Mouse (Mus musculus) lung, postnatal 0 days (tissue): Measurements from ENCODE around the gene Lrg1.

ENCODE experiments used
- CTCF ChIP-seq: IDR thresholded peaks from 2 replicates; pipeline ENCODE4 v1.5.1; 2016; ENCODE audit warnings: antibody characterized with exemption, mild to moderate bottlenecking
- EP300 ChIP-seq: IDR thresholded peaks from 2 replicates; pipeline ENCODE4 v1.6.1; 2016; ENCODE audit warnings: antibody characterized with exemption, mild to moderate bottlenecking, control low read depth

DNA sequence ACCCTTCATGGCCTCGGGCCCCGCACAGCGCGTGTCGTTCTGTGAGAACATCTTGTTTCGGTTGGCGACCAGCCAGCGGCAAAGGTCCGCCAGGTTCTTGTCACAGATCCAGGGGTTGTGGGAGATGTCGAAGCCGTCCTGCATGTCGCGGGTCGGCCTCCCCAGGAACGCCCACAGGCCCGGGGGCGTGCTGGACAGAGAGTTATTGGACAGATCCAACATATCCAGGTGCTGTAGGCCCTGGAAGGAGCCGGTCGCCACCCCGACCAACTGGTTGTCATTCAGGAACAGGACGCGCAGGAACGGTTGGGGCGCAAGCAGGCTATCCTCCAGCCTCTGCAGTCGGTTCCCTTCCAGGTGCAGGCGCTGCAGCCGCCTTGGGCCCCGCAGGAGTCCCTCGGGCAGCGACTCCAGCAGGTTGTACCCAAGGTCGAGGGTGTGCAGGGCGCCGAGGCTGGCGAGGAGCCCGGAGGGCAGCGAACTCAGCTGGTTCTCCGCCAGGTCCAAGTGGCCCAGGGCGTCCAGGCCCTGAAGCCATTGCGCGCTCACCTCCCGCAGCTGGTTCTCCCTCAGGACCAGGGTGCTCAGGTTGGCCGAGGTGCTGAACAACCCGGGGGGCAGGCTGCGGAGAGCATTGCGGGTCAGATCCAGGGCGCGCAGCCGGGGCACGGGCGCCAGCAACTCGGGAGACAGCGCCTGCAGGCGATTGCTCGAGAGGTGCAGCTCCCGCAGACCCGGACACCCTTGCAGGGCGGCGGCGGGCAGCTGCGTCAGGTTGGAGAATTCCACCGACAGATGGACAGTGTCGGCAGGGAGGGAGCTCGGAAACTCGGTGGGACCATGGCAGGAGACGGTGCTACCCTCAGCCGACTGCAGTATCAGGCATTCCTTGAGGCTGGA, 1.6 kb downstream of the Lrg1 start:
- TF ChIP-seq CTCF: no peak
- no peak for TF ChIP-seq EP300
